Mouse (Mus musculus) olfactory bulb, adult 2 months (tissue): ENCODE data around the gene Chrna1.

ENCODE experiments used
- CTCF ChIP-seq: fragments of 200-500 bp; IDR thresholded peaks from 2 replicates; pipeline ENCODE4 v1.5.1; 2012; ENCODE audit warnings: low read depth, mild to moderate bottlenecking, low read length, moderate library complexity; ENCODE audit not compliant: insufficient read depth
- POLR2A ChIP-seq: fragments of 200-500 bp; IDR thresholded peaks from 2 replicates; pipeline ENCODE4 v1.6.1; 2012; ENCODE audit warnings: mild to moderate bottlenecking, low read depth, low read length, moderate library complexity; ENCODE audit not compliant: insufficient read depth

- TF ChIP-seq CTCF (no peak), POLR2A (no peak)
Observed at GRCm38 (mm10) chr2:73561665-73562063, 18.5 kb downstream of the Chrna1 start.
